Mouse (Mus musculus) bone marrow macrophage, adult 2 months (primary cell): Measurements from ENCODE around the gene Ube2c.

Experiments used
- CTCF ChIP-seq: IDR thresholded peaks from 2 replicates; pipeline ENCODE4 v1.5.1; 2012; ENCODE audit warnings: low read depth, mild to moderate bottlenecking, low read length, moderate library complexity
- POLR2A ChIP-seq: IDR thresholded peaks from 2 replicates; pipeline ENCODE4 v1.6.1; 2012; ENCODE audit warnings: mild to moderate bottlenecking, low read depth, low read length, borderline replicate concordance

GRCm38 (mm10) chr2:164822636-164823165, 53.0 kb downstream of the Ube2c start, which contains the start of gene Zswim1:
- TF ChIP-seq POLR2A (no peak), CTCF (no peak)
